Mouse (Mus musculus) 3134 (cell line): ENCODE measurements around the gene Mgat4e.

Experiments
- DNase-seq: peaks from one replicate; pipeline ENCODE4 v3.0.0-alpha.2; 2011; ENCODE audit warnings: low spot score; ENCODE audit not compliant: insufficient read length; ENCODE audit errors: extremely low read depth

Mgat4e gene

GRCm38 (mm10) chr1:134549632-134550132 is at the start of gene Mgat4e:
Gene Mgat4e (minus strand): TSS chr1:134549682.
- no peak for DNase-seq

GRCm38 (mm10) chr1:134597339-134598054 is 48.0 kb upstream of the Mgat4e start:
- no peak for DNase-seq

- DNase-seq: no peak
These were observed 42.3 kb upstream of the Mgat4e start for GRCm38 (mm10) chr1:134591773-134592172.

DNA sequence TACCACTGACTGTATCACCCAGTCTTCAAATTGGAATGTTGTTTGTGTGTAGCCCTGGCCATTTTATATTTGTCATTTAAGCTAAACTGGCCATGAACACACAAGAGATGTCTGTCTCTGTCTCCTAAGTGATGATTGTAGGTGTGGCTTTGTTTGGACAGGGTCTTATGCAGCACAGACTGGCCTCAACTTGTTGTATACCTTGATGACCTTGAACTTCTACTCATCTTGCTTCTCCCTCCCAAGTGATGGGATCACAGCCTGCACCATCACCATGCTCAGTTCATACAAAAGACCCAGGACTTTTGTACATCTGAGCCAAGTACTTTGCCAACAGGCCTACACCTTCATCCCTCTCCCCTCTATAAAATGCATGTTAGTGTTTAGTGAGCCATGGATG is 40.2 kb upstream of the Mgat4e start:
- no peak for DNase-seq

DNA sequence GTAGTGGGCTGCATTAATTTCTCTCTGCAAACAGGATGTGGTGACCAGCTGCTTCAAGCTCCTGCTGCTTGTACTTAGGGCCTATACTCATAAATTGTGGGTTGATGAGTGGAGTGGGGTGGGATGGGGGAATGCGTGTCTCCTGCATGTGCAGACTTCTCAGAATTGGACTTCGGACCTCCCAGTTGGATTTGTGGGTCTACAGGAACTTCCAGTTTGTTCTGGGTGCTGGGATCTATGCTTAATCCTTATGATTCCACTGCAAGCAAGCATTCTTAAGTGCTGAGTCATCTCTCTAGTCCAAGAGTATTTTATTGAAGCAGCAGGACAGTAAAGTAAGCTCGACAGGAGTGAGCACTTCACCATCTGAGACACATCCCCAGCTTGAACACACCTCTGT is 34.1 kb upstream of the Mgat4e start:
- DNase-seq: peak; percentile 67

- no peak for DNase-seq
These were observed 31.3 kb upstream of the Mgat4e start for GRCm38 (mm10) chr1:134580796-134581195.

DNA sequence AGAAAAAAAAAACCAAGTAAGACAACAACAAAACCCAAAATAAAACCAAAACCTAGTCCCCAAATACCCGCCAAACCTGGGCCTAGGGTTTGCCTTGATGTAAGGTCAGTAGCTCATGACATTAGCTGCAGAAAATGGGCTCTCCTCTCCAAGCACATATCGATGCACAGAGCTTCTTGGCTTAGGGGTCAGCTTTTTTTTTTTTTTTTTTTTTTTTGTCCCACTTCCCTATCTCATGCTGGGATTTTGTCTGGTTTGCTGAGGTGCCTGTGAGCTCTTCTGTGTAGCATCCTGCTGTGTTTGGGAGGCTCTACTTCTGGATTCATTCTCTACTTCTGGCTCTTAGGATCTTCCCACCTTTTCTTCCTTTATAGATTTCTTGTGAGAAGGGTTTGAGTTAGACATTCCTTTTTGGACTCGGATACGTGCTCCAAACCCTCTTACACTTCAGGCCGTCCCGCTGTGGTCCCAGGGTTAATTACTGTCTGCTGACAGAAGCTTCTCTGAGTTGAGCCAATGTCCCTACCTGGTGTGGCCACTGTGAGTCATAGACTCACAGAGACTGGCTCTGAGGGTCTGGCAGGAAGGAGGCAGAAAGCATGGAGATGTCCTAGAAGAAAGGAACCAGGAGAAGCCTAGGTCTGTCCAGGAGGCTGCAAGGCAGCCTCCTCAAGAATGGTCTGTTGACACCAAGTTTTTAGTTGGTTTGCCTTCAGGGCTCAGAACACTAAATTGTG is 28.1 kb upstream of the Mgat4e start:
- DNase-seq: no peak

- DNase-seq: no peak
These were observed 24.4 kb upstream of the Mgat4e start for GRCm38 (mm10) chr1:134573932-134574315.

GRCm38 (mm10) chr1:134573300-134573931 is 23.9 kb upstream of the Mgat4e start:
- no peak for DNase-seq

GRCm38 (mm10) chr1:134570631-134571030 is 21.1 kb upstream of the Mgat4e start:
- DNase-seq: no peak

- no peak for DNase-seq
These were observed 20.7 kb upstream of the Mgat4e start for GRCm38 (mm10) chr1:134570171-134570570.

- DNase-seq: no peak
These were observed 18.0 kb upstream of the Mgat4e start for GRCm38 (mm10) chr1:134567511-134567910.

DNA sequence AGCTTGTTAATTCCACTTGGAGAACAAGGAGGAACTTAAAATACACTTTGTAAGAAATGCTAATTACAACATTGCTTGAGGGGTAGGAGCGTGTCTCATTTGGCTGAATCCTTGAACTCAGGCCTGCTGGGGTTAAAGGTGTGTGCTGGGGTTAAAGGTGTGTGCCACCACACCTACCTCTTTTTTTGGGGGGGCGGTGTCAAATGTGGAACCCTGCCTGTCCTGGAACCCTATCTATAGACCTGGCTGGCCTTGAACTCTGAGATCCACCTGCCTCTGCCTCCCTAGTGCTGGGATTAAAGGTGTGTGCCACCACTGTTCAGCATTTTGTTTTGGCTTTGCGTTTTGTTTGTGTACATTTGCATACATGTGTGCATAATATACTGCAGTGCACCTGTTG is 14.2 kb upstream of the Mgat4e start:
- no peak for DNase-seq

GRCm38 (mm10) chr1:134562457-134562856 is 13.0 kb upstream of the Mgat4e start:
- DNase-seq: no peak

DNA sequence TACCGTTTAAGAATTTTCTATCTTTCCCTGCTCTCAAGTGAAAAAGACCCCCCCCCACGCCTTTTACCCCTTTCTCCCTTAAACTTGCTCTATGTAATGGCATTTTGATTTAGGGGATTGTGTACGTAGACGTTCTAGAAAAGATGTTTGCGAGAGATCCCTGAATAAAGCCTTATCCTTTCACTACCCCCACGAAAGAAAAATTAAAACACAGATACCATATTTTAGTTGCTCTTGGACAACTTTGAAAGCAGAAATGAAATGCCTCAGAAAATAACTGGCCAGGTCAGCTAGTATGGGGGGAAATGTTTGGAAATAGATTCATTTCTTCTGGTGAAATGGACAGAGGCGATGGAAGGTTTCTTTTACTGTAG is 12.3 kb upstream of the Mgat4e start:
- DNase-seq: no peak

GRCm38 (mm10) chr1:134560801-134561769 is 11.6 kb upstream of the Mgat4e start:
- peak; percentile 32 for DNase-seq

- DNase-seq: no peak
These were observed 10.9 kb upstream of the Mgat4e start for GRCm38 (mm10) chr1:134560396-134560795.

GRCm38 (mm10) chr1:134559976-134560375 is 10.5 kb upstream of the Mgat4e start, which contains the start of gene Kdm5b:
Gene Kdm5b (plus strand): TSS chr1:134560171.
- DNase-seq: peak; percentile 73

DNA sequence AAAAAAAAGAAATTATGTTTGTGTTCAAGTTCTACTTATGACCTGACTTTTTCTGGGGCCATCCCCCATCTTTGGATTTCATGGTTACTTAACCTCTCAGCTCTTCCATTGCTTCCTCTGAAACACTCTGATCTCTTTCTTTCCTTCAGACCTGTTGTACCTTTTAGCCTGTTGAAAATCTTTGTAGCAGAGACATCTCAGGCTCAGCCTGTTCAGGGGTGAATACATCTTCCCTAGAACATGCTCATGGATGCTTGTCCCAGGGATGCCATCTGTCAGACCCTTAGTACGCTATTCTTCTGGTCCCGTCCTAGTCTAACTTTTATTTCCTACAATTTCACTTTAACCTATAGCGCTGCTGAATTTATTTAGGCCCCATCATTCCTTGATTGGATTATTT is 9.7 kb upstream of the Mgat4e start:
- no peak for DNase-seq

DNA sequence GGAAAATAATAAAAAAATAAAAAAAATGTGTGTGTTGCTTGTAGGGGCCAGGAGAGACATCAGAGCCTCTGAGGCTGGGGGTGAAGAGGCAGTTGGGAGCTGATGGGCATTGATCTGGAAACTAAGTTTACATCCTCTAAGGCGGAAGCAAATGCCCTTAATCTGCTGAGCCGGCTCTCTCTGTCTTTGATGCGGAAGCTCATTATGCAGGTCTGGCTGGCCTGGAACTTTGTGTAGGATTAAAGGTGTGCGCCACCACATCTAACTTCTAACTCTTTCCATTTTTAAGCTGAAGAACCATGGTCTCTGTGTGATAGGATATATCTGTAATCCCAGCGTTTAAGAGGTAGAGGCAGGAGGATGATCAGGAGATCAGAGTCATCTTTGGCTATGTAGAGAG is 9.0 kb upstream of the Mgat4e start:
- DNase-seq: no peak
